Mouse (Mus musculus) stomach, postnatal 0 days (tissue): ENCODE data around the gene Ip6k1. TPM values are rescaled to one million over a fixed set of nuclear protein-coding genes. Genes with fewer than 3 reads are reported as not detected.

Experiments used
- ATAC-seq: fragments of 200-750 bp; cut with Nextera tagmentation; 2 replicates; pipeline ENCODE4 v1.8.0; 2017; ENCODE audit not compliant: low FRiP score, low TSS enrichment
- DNase-seq: peaks from one replicate; pipeline ENCODE4 v3.0.0-alpha.2; 2016; ENCODE audit warnings: low spot score
- H3K27ac ChIP-seq: fragments of 300-500 bp; sonication (generic); replicated peaks from 2 replicates; pipeline ENCODE4 v1.5.1; 2014; ENCODE audit warnings: mild to moderate bottlenecking, control low read depth
- H3K27me3 ChIP-seq: fragments of 300-500 bp; sonication (generic); 2 replicates; pipeline ENCODE4 v1.6.1; 2014; ENCODE audit warnings: low read length; ENCODE audit not compliant: control insufficient read depth, insufficient read depth
- H3K36me3 ChIP-seq: fragments of 300-500 bp; sonication (generic); 2 replicates; pipeline ENCODE4 v1.6.1; 2014; ENCODE audit warnings: low read length, mixed read lengths; ENCODE audit not compliant: control insufficient read depth, insufficient read depth
- H3K4me1 ChIP-seq: fragments of 300-500 bp; sonication (generic); replicated peaks from 2 replicates; pipeline ENCODE4 v1.6.1; 2014; ENCODE audit warnings: antibody characterized with exemption; ENCODE audit not compliant: control insufficient read depth, insufficient read depth
- H3K4me2 ChIP-seq: fragments of 300-500 bp; sonication (generic); replicated peaks from 2 replicates; pipeline ENCODE4 v1.6.1; 2014; ENCODE audit warnings: low read depth, mild to moderate bottlenecking, control low read depth, moderate library complexity
- H3K4me3 ChIP-seq: fragments of 300-500 bp; sonication (generic); 2 replicates; pipeline ENCODE4 v1.5.1; 2014; ENCODE audit warnings: low read depth, low read length, control low read depth
- H3K9ac ChIP-seq: fragments of 300-500 bp; sonication (generic); 2 replicates; pipeline ENCODE4 v1.6.1; 2014; ENCODE audit warnings: mild to moderate bottlenecking, low read length, control low read depth, mixed read lengths
- H3K9me3 ChIP-seq: fragments of 300-500 bp; sonication (generic); 2 replicates; pipeline ENCODE4 v1.6.1; 2016; ENCODE audit warnings: low read length; ENCODE audit not compliant: control insufficient read depth
- CTCF ChIP-seq: IDR thresholded peaks from 2 replicates; pipeline ENCODE4 v1.5.1; 2016; ENCODE audit warnings: antibody characterized with exemption, low read depth, mild to moderate bottlenecking, moderate library complexity
- EP300 ChIP-seq: optimal IDR thresholded peaks from 2 replicates; pipeline ENCODE3; 2016; ENCODE audit warnings: antibody characterized with exemption
- WGBS: fragments of 180-500 bp; shearing (Covaris S2); extraction: QIAGEN DNeasy Blood & Tissue Kit; methylation state at CpG from one replicate; pipeline ENCODE4 v1.1.7; 2014; 5-methylcytosine and 5-hydroxymethylcytosine counted together
- microRNA-seq: library from miRNA; unstranded; fragments of <30 nt; microRNA quantifications from one replicate; pipeline ENCODE4, GENCODE M21; 2016
- polyA plus RNA-seq: library from polyadenylated mRNA; unstranded; fragments of >200 nt; fragmentation: Nextera tagmentation; extraction: Ambion mirVana; gene quantifications from 2 replicates; pipeline ENCODE4 v1.2.1, GENCODE M21; 2015

The Ip6k1 gene
- polyA plus RNA-seq, 1 experiment from 2014 or later, result 24.0 TPM

DNA sequence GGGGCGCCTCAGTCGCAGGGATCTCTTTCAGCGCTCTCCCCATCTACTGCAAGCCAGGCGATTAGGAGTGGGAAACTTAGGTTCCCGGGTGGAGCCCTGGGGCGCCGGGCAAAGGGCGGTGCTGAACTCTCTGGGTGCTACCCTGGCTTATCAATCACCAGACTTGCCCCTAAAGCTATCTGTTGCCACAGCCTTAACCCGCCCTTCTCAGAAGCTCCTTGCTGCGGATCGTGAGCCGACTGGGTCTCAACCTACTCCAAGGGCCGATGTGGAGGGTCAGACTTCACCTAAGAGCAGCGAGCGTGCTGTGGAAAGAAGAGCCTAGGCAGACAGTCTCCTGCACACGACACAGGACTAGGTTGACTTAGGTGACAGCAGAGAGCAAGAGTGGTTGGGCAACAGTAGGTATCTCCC is 92.7 kb downstream of the Ip6k1 start:
- under 1% methylated on average over 16 of the region's 16 CpGs for WGBS
- peak overlapping the region; percentile 75 for H3K9ac ChIP-seq
- no peaks in the 10 kb centered on the region for H3K4me1 ChIP-seq
- DNase-seq, result peak; percentile 76
- ATAC-seq, result peak; percentile 53
- TF ChIP-seq CTCF, result no peak
- TF ChIP-seq EP300, result no peak
- peak overlapping the region; percentile 60 for H3K4me3 ChIP-seq
- H3K9me3 ChIP-seq, result no peaks in the 10 kb centered on the region
- H3K36me3 ChIP-seq, result peaks cover 14% of the 10 kb centered on the region; the same call in 1 of the 2 replicates
- peak overlapping the region; percentile 98 for H3K4me2 ChIP-seq
- peak overlapping the region; percentile 86 for H3K27ac ChIP-seq
- no peaks in the 10 kb centered on the region for H3K27me3 ChIP-seq

GRCm38 (mm10) chr9:108095518-108095917 is 93.2 kb downstream of the Ip6k1 start:
- no peaks in the 10 kb centered on the region for H3K27me3 ChIP-seq
- peak overlapping the region; percentile 60; the same call in 1 of the 2 replicates for H3K4me3 ChIP-seq
- 6% methylated on average over 3 of the region's 3 CpGs for WGBS
- H3K4me2 ChIP-seq, result peak overlapping the region; percentile 98
- ATAC-seq (0 out of 2 replicates have a peak, but pooled peaks have one; percentile 27), DNase-seq (peak; percentile 79)
- H3K27ac ChIP-seq, result peak overlapping the region; percentile 86
- no peak overlapping the region for H3K9ac ChIP-seq
- H3K4me1 ChIP-seq, result no peaks in the 10 kb centered on the region
- TF ChIP-seq EP300 (no peak), CTCF (peak; percentile 84)
- no peaks in the 10 kb centered on the region for H3K9me3 ChIP-seq
- H3K36me3 ChIP-seq, result peaks cover 9% of the 10 kb centered on the region; the same call in 1 of the 2 replicates

DNA sequence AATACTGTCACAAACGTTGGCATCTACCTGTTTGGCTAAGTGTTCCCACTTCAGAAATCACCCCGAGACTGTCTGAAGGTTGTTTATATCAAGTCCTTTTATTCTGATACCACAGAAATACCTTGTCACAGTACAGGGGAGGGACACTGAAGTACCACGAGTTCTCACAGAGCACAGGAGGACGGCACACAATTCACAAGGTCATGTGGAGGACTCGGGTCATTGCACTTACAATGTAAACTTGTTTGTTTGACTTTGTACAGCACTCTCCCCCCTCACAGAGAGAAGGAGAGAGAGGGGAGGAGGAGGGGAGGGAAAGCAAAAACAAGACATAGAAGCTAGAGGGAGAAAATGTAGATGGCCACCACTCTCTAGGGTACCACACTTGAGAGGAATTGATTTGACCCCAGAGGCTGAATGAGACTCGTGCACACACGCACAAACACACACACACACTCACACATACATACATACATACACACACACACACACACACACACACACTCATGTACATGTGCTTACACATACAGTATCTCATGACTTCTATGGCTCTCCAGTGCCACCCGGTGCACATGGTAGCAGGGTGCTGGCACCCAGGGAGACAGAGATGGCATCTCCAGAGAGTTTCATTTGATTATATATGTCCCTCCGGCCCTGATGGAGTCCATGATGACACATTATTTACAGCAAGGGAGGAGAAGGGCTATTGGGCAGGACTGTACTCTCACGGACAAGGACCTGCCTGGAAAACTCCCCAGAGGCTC is 93.8 kb downstream of the Ip6k1 start:
- H3K9ac ChIP-seq, result no peak overlapping the region
- TF ChIP-seq CTCF, result peak; percentile 18; the same call in 1 of the 2 replicates
- TF ChIP-seq EP300, result no peak
- peaks cover 6% of the 10 kb centered on the region; the same call in 1 of the 2 replicates for H3K36me3 ChIP-seq
- peak; percentile 15; the same call in 1 of the 2 replicates for ATAC-seq
- H3K4me2 ChIP-seq, result no peak overlapping the region
- 49% methylated on average over 10 of the region's 10 CpGs for WGBS
- H3K27ac ChIP-seq, result 0 out of 2 replicates have a peak overlapping the region, but pooled peaks have one; percentile 14
- no peak overlapping the region for H3K4me3 ChIP-seq
- H3K4me1 ChIP-seq, result no peaks in the 10 kb centered on the region
- no peaks in the 10 kb centered on the region for H3K9me3 ChIP-seq
- H3K27me3 ChIP-seq, result no peaks in the 10 kb centered on the region
- no peak for DNase-seq

Small RNA genes lying within 50 kb of the gene (microRNA-seq; reads per million reads assigned to microRNA genes)
- gene Mir7088, result not detected

Other genes starting within 250 kb of the Ip6k1 start
- gene Rbm5, start 231.5 kb upstream of the Ip6k1 start, polyA plus RNA-seq, result 60.2 and 67.3 TPM in 2 replicates
- 25.3 and 25.6 TPM in 2 replicates for gene Rbm6, start 129.3 kb upstream of the Ip6k1 start, polyA plus RNA-seq
- 22.9 and 23.6 TPM in 2 replicates for gene Mon1a, start 114.3 kb upstream of the Ip6k1 start, polyA plus RNA-seq
- 10.4 and 10.6 TPM in 2 replicates for gene Mst1r, start 95.6 kb upstream of the Ip6k1 start, polyA plus RNA-seq
- not detected in 2 replicates for gene Actl11, start 74.0 kb upstream of the Ip6k1 start, polyA plus RNA-seq
- 0.62 and 0.94 TPM in 2 replicates for gene Camkv, start 66.8 kb upstream of the Ip6k1 start, polyA plus RNA-seq
- gene Traip, start 52.4 kb upstream of the Ip6k1 start, polyA plus RNA-seq, result 4.8 and 5.7 TPM in 2 replicates
- gene Uba7, start 27.0 kb upstream of the Ip6k1 start, polyA plus RNA-seq, result 24.7 and 28.9 TPM in 2 replicates
- 0.69 and 0.87 TPM in 2 replicates for gene Gm20661, start 19.4 kb upstream of the Ip6k1 start, polyA plus RNA-seq
- gene Inka1, start 16.6 kb upstream of the Ip6k1 start, polyA plus RNA-seq, result 25.9 and 27.6 TPM in 2 replicates
- gene Cdhr4, start 10.0 kb upstream of the Ip6k1 start, polyA plus RNA-seq, result 1.3 and 2.0 TPM in 2 replicates
- 0.18 TPM in 1 of 2 replicates, not detected in the other for gene Gm20662, start 6.2 kb upstream of the Ip6k1 start, polyA plus RNA-seq
- gene Gmppb, start 46.7 kb downstream of the Ip6k1 start, polyA plus RNA-seq, result 48.5 and 49.5 TPM in 2 replicates
- 2.8 and 2.9 TPM in 2 replicates for gene Amigo3, start 50.7 kb downstream of the Ip6k1 start, polyA plus RNA-seq
- 4.4 and 4.8 TPM in 2 replicates for gene Mst1, start 77.9 kb downstream of the Ip6k1 start, polyA plus RNA-seq
- gene Rnf123, start 80.8 kb downstream of the Ip6k1 start, polyA plus RNA-seq, result 13.8 and 15.7 TPM in 2 replicates
- gene Apeh, start 92.1 kb downstream of the Ip6k1 start, polyA plus RNA-seq, result 35.4 and 38.4 TPM in 2 replicates
- 1.6 and 2.0 TPM in 2 replicates for gene Bsn, start 187.9 kb downstream of the Ip6k1 start, polyA plus RNA-seq